Mouse (Mus musculus) forebrain, postnatal 0 days (tissue): Measurements from ENCODE around the gene Cfap57. TPM values are rescaled to one million over a fixed set of nuclear protein-coding genes. Genes with fewer than 3 reads are reported as not detected.

ENCODE experiments used
- ATAC-seq: fragments of 200-750 bp; cut with Nextera tagmentation; 2 replicates; pipeline ENCODE4 v1.8.0; 2017; ENCODE audit warnings: mild to moderate bottlenecking, moderate library complexity
- DNase-seq: peaks from one replicate; pipeline ENCODE4 v3.0.0-alpha.2; 2015
- H3K27ac ChIP-seq: fragments of 300-500 bp; sonication (generic); 2 replicates; pipeline ENCODE4 v1.5.1; 2014; ENCODE audit warnings: low read depth, mild to moderate bottlenecking, antibody characterized with exemption, low read length, moderate library complexity, mixed read lengths
- H3K27me3 ChIP-seq: fragments of 300-500 bp; sonication (generic); 2 replicates; pipeline ENCODE4 v1.6.1; 2014; ENCODE audit warnings: mild to moderate bottlenecking, low read length, mixed read lengths; ENCODE audit not compliant: insufficient read depth
- H3K36me3 ChIP-seq: fragments of 300-500 bp; sonication (generic); 2 replicates; pipeline ENCODE4 v1.6.1; 2014; ENCODE audit warnings: mild to moderate bottlenecking, moderate library complexity; ENCODE audit not compliant: insufficient read depth
- H3K4me1 ChIP-seq: fragments of 300-500 bp; sonication (generic); 2 replicates; pipeline ENCODE4 v1.6.1; 2014; ENCODE audit warnings: antibody characterized with exemption; ENCODE audit not compliant: insufficient read depth
- H3K4me2 ChIP-seq: fragments of 300-500 bp; sonication (generic); 2 replicates; pipeline ENCODE4 v1.6.1; 2014; ENCODE audit warnings: low read depth, mild to moderate bottlenecking, moderate library complexity
- H3K4me3 ChIP-seq: fragments of 300-500 bp; sonication (generic); 2 replicates; pipeline ENCODE4 v1.5.1; 2014; ENCODE audit warnings: low read depth, low read length, mixed read lengths
- H3K9ac ChIP-seq: fragments of 300-500 bp; sonication (generic); 2 replicates; pipeline ENCODE4 v1.6.1; 2014; ENCODE audit warnings: mild to moderate bottlenecking
- H3K9me3 ChIP-seq: fragments of 300-500 bp; sonication (generic); 2 replicates; pipeline ENCODE4 v1.6.1; 2016; ENCODE audit warnings: low read length
- CTCF ChIP-seq: sonication (generic); IDR thresholded peaks from 2 replicates; pipeline ENCODE4 v1.5.1; 2016; ENCODE audit warnings: antibody characterized with exemption, control low read depth, low read depth
- WGBS: fragments of 180-500 bp; shearing (Covaris S2); extraction: QIAGEN DNeasy Blood & Tissue Kit; methylation state at CpG from one replicate; pipeline ENCODE4 v1.1.7; 2014; 5-methylcytosine and 5-hydroxymethylcytosine counted together
- polyA plus RNA-seq: library from polyadenylated mRNA; unstranded; fragments of >200 nt; fragmentation: Nextera tagmentation; extraction: Ambion mirVana; gene quantifications from 2 replicates; pipeline ENCODE4 v1.2.1, GENCODE M21; 2015
- total RNA-seq: library from RNA; depleted of rRNA; stranded (reverse); fragments of >200 nt; gene quantifications from 2 replicates; pipeline ENCODE4 v1.2.3, GENCODE M21; 2014

Gene Cfap57
- total and polyA plus RNA-seq, 2 experiments from 2014 or later, result 1.3 to 2.0 TPM

- no peak overlapping the region for H3K4me3 ChIP-seq
- H3K27me3 ChIP-seq, result no peaks in the 10 kb centered on the region
- H3K9ac ChIP-seq, result no peak overlapping the region
- TF ChIP-seq CTCF, result no peak
- DNase-seq (no peak), ATAC-seq (no peak)
- H3K27ac ChIP-seq, result no peak overlapping the region
- WGBS, result 76% methylated on average over 3 of the region's 4 CpGs
- no peaks in the 10 kb centered on the region for H3K9me3 ChIP-seq
- no peaks in the 10 kb centered on the region for H3K36me3 ChIP-seq
- H3K4me1 ChIP-seq, result no peaks in the 10 kb centered on the region
- no peak overlapping the region for H3K4me2 ChIP-seq
These were observed 87.4 kb downstream of the Cfap57 start for GRCm38 (mm10) chr4:118533156-118533555.

- no peaks in the 10 kb centered on the region for H3K9me3 ChIP-seq
- 81% methylated on average over 5 of the region's 5 CpGs for WGBS
These were observed 87.9 kb downstream of the Cfap57 start for GRCm38 (mm10) chr4:118532663-118533062.

GRCm38 (mm10) chr4:118527720-118528119 is 92.9 kb downstream of the Cfap57 start:
- Histone ChIP-seq H3K4me2 (no peak overlapping the region), H3K27ac (no peak overlapping the region), H3K4me3 (no peak overlapping the region), H3K9me3 (no peaks in the 10 kb centered on the region), H3K4me1 (no peaks in the 10 kb centered on the region), H3K36me3 (no peaks in the 10 kb centered on the region), H3K27me3 (no peaks in the 10 kb centered on the region), H3K9ac (no peak overlapping the region)
- TF ChIP-seq CTCF, result no peak
- DNase-seq (no peak), ATAC-seq (no peak)
- WGBS, result 86% methylated on average over 6 of the region's 6 CpGs

More at GRCm38 (mm10) chr4:118532663-118533062, 87.9 kb downstream of the Cfap57 start:
- ATAC-seq, result no peak
- H3K9ac ChIP-seq, result no peak overlapping the region
- no peak overlapping the region for H3K27ac ChIP-seq
- no peak overlapping the region for H3K4me2 ChIP-seq
- no peak for TF ChIP-seq CTCF
- no peak for DNase-seq
- H3K4me3 ChIP-seq, result no peak overlapping the region
- no peaks in the 10 kb centered on the region for H3K27me3 ChIP-seq
- no peaks in the 10 kb centered on the region for H3K36me3 ChIP-seq
- no peaks in the 10 kb centered on the region for H3K4me1 ChIP-seq

GRCm38 (mm10) chr4:118527335-118527681 is 93.3 kb downstream of the Cfap57 start:
- H3K27me3 ChIP-seq, result no peaks in the 10 kb centered on the region
- DNase-seq, result no peak
- H3K9me3 ChIP-seq, result no peaks in the 10 kb centered on the region
- H3K4me2 ChIP-seq, result no peak overlapping the region
- H3K27ac ChIP-seq, result no peak overlapping the region
- ATAC-seq, result no peak
- H3K4me3 ChIP-seq, result no peak overlapping the region
- H3K36me3 ChIP-seq, result no peaks in the 10 kb centered on the region
- no peak overlapping the region for H3K9ac ChIP-seq
- no peaks in the 10 kb centered on the region for H3K4me1 ChIP-seq
- TF ChIP-seq CTCF, result no peak
- WGBS, result 34% methylated on average over 5 of the region's 5 CpGs

GRCm38 (mm10) chr4:118526408-118527334 is 93.9 kb downstream of the Cfap57 start, which contains the start of gene 2610528J11Rik:
TSS of gene 2610528J11Rik (plus strand) at chr4:118526999.
- H3K27me3 ChIP-seq, result no peaks in the 10 kb centered on the region
- no peaks in the 10 kb centered on the region for H3K9me3 ChIP-seq
- no peaks in the 10 kb centered on the region for H3K36me3 ChIP-seq
- H3K27ac ChIP-seq, result no peak within 1 kb of the TSS
- TF ChIP-seq CTCF, result no peak
- no peak within 1 kb of the TSS for H3K4me2 ChIP-seq
- H3K4me1 ChIP-seq, result no peaks in the 10 kb centered on the region
- ATAC-seq (no peak), DNase-seq (no peak)
- WGBS, result 31% methylated on average over 17 of the region's 17 CpGs
- H3K4me3 ChIP-seq, result no peak within 1 kb of the TSS
- H3K9ac ChIP-seq, result no peak within 1 kb of the TSS

GRCm38 (mm10) chr4:118525779-118526178 is 94.8 kb downstream of the Cfap57 start:
- H3K27me3 ChIP-seq, result no peaks in the 10 kb centered on the region
- no peak for TF ChIP-seq CTCF
- H3K9me3 ChIP-seq, result no peaks in the 10 kb centered on the region
- no peak overlapping the region for H3K4me2 ChIP-seq
- no peak overlapping the region for H3K27ac ChIP-seq
- H3K36me3 ChIP-seq, result no peaks in the 10 kb centered on the region
- DNase-seq (no peak), ATAC-seq (no peak)
- H3K9ac ChIP-seq, result no peak overlapping the region
- WGBS, result 65% methylated on average over 3 of the region's 3 CpGs
- H3K4me1 ChIP-seq, result no peaks in the 10 kb centered on the region
- no peak overlapping the region for H3K4me3 ChIP-seq

GRCm38 (mm10) chr4:118523976-118524375 is 96.6 kb downstream of the Cfap57 start:
- no peak overlapping the region for H3K4me3 ChIP-seq
- H3K9me3 ChIP-seq, result no peaks in the 10 kb centered on the region
- H3K4me1 ChIP-seq, result no peaks in the 10 kb centered on the region
- no peak overlapping the region for H3K9ac ChIP-seq
- no peak for TF ChIP-seq CTCF
- no peaks in the 10 kb centered on the region for H3K36me3 ChIP-seq
- ATAC-seq (peak; percentile 34; the same call in 1 of the 2 replicates), DNase-seq (peak; percentile 39)
- WGBS, result 43% methylated on average over 7 of the region's 7 CpGs
- no peak overlapping the region for H3K4me2 ChIP-seq
- H3K27ac ChIP-seq, result no peak overlapping the region; the same call in 1 of the 2 replicates
- no peaks in the 10 kb centered on the region for H3K27me3 ChIP-seq
